Mouse (Mus musculus) T-helper 2 cell (primary cell): ENCODE results near the gene Chst11.

Experiments used
- in situ Hi-C: fragments of 300-600 bp; cut with MboI, MseI; formaldehyde crosslinking; loops from one replicate; pipeline ENCODE4 v1.15.1; 2025; ENCODE audit warnings: high pct_unique_total_duplicates

Gene Chst11

GRCm38 (mm10) chr10:83140258-83140936 lies 155.1 kb downstream of the Chst11 start:
- in situ Hi-C loops = no loop called here

- in situ Hi-C loops = no loop called here
Measured at GRCm38 (mm10) chr10:83141434-83141833, 156.1 kb downstream of the Chst11 start.

DNA sequence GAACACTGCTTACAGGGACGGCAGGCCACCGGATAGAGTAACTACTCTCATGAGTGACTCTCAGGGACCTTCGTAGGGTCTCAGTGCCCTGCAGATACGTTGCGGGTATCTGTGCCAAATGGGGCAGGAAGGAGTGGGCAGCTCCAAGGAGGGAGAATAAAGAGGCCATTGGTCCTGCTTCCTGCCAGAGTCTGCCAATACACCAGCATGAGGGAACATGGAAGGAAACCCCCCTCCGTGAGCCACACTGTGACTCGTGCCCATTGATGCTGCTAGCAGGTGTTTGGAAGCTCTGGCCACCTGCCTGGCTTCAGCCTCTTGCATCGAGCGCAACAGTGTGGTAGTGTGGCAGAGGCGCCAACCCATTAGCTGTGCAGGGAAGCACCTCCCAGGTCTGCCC lies 157.8 kb downstream of the Chst11 start:
- in situ Hi-C loops = no loop called here

DNA sequence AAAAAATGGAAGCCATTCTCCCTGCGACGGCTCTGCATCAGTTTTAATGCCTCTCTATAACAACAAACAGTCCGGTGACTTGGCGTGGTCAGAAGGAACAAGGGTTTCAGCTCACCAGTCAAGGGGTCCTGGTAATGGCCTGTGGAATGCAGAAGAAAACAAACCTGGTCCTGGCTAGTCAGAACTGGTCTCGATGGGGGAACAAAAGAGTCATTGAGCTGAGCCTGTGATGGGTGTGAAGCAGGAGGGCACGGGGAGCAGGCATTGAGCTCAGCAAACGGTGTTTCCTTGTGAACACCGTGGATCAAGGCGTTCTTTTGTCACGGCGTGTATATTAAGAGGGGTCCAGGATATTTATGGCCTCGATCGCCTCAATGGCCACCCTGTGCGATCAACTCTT lies 160.5 kb downstream of the Chst11 start:
- in situ Hi-C loops = no loop called here

GRCm38 (mm10) chr10:83149342-83150178 lies 164.3 kb downstream of the Chst11 start:
- in situ Hi-C loops = no loop called here

GRCm38 (mm10) chr10:83150587-83150986 lies 165.3 kb downstream of the Chst11 start:
- in situ Hi-C loops = no loop called here

GRCm38 (mm10) chr10:83151362-83151761 lies 166.1 kb downstream of the Chst11 start:
- in situ Hi-C loops = no loop called here

- in situ Hi-C loops = no loop called here
Measured at GRCm38 (mm10) chr10:83151896-83152685, 166.8 kb downstream of the Chst11 start.

- in situ Hi-C loops = no loop called here
Measured at GRCm38 (mm10) chr10:83152723-83153122, 167.4 kb downstream of the Chst11 start.

GRCm38 (mm10) chr10:83153374-83153773 lies 168.1 kb downstream of the Chst11 start:
- in situ Hi-C loops = no loop called here

DNA sequence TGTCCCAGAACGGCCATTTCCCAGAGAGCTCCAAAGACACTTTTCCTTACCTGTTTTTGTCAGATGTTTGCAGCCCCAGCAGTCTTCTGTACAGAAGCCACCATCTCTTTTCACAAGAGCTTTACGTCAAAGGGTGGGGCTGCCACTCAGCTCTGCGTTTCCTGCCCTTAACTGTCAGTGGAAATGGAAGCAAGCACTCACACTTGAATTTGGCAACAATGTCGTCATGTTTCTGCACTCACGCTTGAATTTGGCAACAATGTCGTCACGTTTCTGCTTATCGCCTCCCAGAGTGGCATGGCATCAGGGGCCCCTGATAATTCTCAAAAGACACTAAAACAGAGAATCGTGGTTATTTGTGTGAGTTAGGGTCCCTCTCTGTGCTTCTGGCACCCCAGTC lies 168.6 kb downstream of the Chst11 start:
- in situ Hi-C loops = no loop called here

DNA sequence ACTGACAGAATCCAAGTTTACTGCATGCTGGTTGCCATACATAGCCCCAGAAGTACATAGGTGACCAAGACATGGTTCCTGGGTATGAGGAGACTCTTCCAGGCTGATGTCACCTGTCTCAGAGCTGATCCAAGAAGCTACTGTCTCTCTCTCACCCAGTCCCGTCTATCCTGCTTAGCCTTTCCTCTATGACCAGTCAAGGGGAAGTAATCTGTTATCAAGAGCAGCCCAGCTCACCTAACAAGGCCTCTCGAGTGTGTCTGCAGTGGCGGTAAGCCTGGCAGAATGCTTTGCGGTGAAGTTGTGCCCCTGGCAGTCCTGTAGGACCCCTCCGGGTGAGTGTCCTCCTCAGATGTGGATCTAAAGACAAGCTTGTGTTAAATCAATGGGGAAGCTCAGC lies 172.0 kb downstream of the Chst11 start:
- in situ Hi-C loops = no loop called here

GRCm38 (mm10) chr10:83158322-83158721 lies 173.0 kb downstream of the Chst11 start:
- in situ Hi-C loops = no loop called here

GRCm38 (mm10) chr10:83159229-83159628 lies 173.9 kb downstream of the Chst11 start:
- in situ Hi-C loops = no loop called here

- in situ Hi-C loops = no loop called here
Measured at GRCm38 (mm10) chr10:83161656-83162365, 176.5 kb downstream of the Chst11 start.

DNA sequence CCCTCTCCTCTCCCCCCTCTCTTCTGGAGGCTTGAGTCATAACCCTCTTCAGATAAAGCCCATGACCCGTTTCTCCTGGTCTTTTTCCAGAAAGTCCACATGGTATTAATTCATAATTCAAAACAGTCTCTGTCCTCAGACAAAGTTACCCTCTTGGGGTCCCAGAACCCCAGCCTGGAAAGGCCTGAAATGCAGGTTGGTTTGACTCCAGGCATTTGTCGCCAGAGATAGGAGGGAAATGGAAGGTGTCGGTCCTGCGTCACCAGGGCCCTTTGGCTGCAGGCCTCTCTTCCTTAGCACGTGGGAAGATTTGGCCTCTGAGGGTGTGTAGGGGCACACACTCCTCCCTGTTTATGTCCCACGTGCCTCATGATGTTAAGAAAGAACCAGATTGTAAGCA lies 178.6 kb downstream of the Chst11 start:
- in situ Hi-C loops = no loop called here

- in situ Hi-C loops = no loop called here
Measured at GRCm38 (mm10) chr10:83164901-83165435, 179.7 kb downstream of the Chst11 start.

DNA sequence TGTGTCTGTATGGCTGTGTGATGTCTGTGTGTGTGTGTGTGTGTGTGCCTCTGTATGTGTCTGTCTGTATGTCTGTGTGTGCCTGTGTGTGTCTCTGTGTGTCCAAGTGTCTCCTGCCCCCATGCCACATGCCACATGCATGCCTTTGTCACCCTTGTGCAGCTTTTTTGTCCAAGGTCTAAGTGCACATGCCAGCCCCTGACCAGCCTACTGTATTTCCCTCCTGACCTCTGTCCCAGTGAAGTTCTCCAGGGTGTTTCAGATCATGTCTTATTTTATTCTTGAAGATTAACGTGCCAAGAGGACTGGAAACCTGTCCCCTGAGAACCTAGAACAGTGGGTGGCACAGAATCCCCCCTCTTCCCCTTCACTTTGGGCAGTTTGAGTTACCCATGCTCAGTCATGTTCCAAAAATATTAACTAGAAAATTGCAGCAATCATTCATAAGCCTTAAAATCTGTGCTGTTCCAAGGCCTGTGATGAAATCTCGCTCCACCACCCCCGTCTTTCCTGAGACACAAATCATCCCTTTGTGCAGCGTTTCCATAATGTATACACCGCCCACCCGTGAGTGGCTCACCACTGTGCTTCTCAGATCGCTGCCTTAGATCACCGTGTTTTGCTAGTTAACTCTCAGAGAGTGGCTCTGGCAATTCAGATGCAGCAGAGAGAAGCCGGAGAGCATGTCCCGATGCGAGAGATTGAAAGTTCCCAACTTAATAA lies 180.4 kb downstream of the Chst11 start:
- in situ Hi-C loops = no loop called here

- in situ Hi-C loops = no loop called here
Measured at GRCm38 (mm10) chr10:83166272-83166671, 181.0 kb downstream of the Chst11 start.

- in situ Hi-C loops = no loop called here
Measured at GRCm38 (mm10) chr10:83167492-83167891, 182.2 kb downstream of the Chst11 start.
